Mouse (Mus musculus): ENCODE measurements around the gene Mblac2. TPM values are rescaled to one million over a fixed set of nuclear protein-coding genes. Genes with fewer than 3 reads are reported as not detected.
"Not testable (repeated sequence)": the region's sequence is repeated elsewhere in the genome, so short reads cannot be mapped to it uniquely, and the experiment has no call there.

Mblac2 gene
- polyA plus RNA-seq, 1 experiment from 2014 or later, result 11.5 TPM

DNA sequence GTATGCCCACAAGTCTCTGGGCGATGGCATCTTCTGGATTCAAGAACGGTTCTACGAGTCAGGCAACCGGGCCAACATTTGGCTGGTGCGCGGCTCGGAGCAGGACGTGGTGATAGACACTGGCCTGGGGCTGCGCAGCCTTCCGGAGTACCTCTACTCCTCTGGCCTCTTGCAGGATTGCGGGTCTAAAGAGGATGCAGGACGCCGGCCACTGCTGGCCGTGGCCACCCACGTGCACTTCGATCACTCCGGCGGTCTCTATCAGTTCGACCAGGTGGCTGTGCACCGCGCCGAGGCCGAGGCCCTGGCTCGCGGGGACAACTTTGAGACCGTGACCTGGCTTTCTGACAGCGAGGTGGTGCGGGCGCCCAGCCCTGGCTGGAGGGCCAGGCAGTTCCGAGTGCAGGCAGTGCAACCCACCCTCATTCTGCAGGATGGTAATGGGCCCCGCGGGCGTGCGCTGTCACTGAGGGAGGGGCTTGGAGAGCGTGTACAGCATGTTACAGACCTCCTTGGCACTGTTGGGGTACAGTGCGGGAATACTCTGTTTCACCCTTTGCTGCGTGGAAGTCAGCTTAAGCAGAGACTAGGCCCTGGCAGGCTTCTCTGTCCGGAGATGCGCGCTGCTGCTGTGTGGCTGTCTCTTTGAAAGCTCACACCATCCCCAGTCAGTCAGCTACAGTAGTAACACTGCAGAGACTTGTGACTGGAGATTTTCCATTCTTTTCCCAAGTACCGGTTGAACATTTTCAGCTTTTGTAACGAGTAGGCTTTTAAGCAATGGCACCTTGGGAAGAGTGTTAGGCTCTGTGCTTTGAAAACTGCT, 618 bp downstream of the Mblac2 start:
- peak overlapping the region; percentile 77; the same call in 1 of the 2 replicates for H3K27ac ChIP-seq (ENCODE audit: low read depth, low read length)
- peaks cover 3% of the 10 kb centered on the region; the same call in 1 of the 2 replicates for H3K4me1 ChIP-seq (ENCODE audit: control insufficient read depth, insufficient read depth, low read length)
- H3K4me3 ChIP-seq (ENCODE audit: low read depth, low read length), result peak overlapping the region; percentile 77
- peak; percentile 68 for ATAC-seq (ENCODE audit: insufficient read depth, low FRiP score, low TSS enrichment)
- peak overlapping the region; percentile 61 for H3K9ac ChIP-seq (ENCODE audit: low read length)
- H3K36me3 ChIP-seq (ENCODE audit: control insufficient read depth, insufficient read depth, low read length), result no peaks in the 10 kb centered on the region
- peak; percentile 36 for DNase-seq (ENCODE audit: low spot score)
- no peaks in the 10 kb centered on the region for H3K9me3 ChIP-seq (ENCODE audit: control insufficient read depth, low read length)
- H3K27me3 ChIP-seq (ENCODE audit: control insufficient read depth, insufficient read depth, low read length), result no peaks in the 10 kb centered on the region
- under 1% methylated on average over 42 of the region's 42 CpGs for WGBS
- H3K4me2 ChIP-seq (ENCODE audit: low read depth), result peak overlapping the region; percentile 94

DNA sequence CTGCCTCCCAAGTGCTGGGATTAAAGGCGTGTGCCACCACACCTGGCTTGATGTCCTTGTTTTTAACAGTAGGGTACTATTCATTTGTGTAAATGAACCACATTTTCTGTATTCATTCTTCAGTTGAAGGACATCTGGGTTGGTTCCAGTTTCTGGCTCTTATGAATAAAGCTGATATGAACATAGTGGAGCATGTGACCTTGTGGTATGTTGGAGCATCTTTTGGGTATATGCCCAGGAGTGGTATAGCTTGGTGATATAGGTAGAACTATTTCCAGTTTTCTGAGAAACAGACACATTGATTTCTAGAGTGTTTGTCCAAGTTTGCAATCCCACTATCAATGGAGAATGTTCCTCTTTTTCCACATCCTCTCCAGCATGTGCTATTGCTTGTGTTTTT, 2.8 kb downstream of the Mblac2 start:
- H3K9me3 ChIP-seq (ENCODE audit: control insufficient read depth, low read length), result no peaks in the 10 kb centered on the region
- H3K4me3 ChIP-seq (ENCODE audit: low read depth, low read length), result no peak overlapping the region
- ATAC-seq (ENCODE audit: insufficient read depth, low FRiP score, low TSS enrichment) (no peak), DNase-seq (ENCODE audit: low spot score) (no peak)
- no peak overlapping the region for H3K9ac ChIP-seq (ENCODE audit: low read length)
- peaks cover 3% of the 10 kb centered on the region; the same call in 1 of the 2 replicates for H3K4me1 ChIP-seq (ENCODE audit: control insufficient read depth, insufficient read depth, low read length)
- no peaks in the 10 kb centered on the region for H3K27me3 ChIP-seq (ENCODE audit: control insufficient read depth, insufficient read depth, low read length)
- H3K4me2 ChIP-seq (ENCODE audit: low read depth), result no peak overlapping the region
- H3K27ac ChIP-seq (ENCODE audit: low read depth, low read length), result no peak overlapping the region
- 95% methylated on average over 1 of the region's 1 CpGs for WGBS
- H3K36me3 ChIP-seq (ENCODE audit: control insufficient read depth, insufficient read depth, low read length), result no peaks in the 10 kb centered on the region

DNA sequence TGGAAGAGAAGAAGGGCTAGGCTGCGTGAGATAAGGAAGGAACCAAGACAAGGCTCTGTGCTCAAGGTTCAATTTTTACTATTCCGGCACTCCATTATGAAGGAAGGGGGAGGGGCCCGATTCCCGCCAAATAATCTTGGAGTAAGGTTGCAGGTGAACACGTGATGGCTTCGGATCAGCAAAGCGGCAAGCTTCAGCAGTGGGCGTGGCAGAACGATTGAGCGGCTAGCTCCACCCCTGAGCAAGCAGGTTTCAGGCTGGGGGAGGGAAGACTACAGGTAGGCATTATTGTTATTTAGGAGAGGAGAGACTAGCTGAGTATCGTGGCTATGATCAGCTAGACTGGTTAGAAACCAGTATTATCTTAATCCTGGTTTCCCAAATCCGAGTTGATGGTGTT, 17.0 kb downstream of the Mblac2 start:
- not testable (repeated sequence) for H3K36me3 ChIP-seq (ENCODE audit: control insufficient read depth, insufficient read depth, low read length); H3K9me3 ChIP-seq (ENCODE audit: control insufficient read depth, low read length); H3K27me3 ChIP-seq (ENCODE audit: control insufficient read depth, insufficient read depth, low read length); H3K27ac ChIP-seq (ENCODE audit: low read depth, low read length); ATAC-seq (ENCODE audit: insufficient read depth, low FRiP score, low TSS enrichment); DNase-seq (ENCODE audit: low spot score); H3K9ac ChIP-seq (ENCODE audit: low read length); H3K4me3 ChIP-seq (ENCODE audit: low read depth, low read length); H3K4me1 ChIP-seq (ENCODE audit: control insufficient read depth, insufficient read depth, low read length); H3K4me2 ChIP-seq (ENCODE audit: low read depth)
- WGBS, result 56% methylated on average over 12 of the region's 12 CpGs

- 83% methylated on average over 4 of the region's 4 CpGs for WGBS
- H3K4me2 ChIP-seq (ENCODE audit: low read depth), result no peak overlapping the region
- DNase-seq (ENCODE audit: low spot score) (no peak), ATAC-seq (ENCODE audit: insufficient read depth, low FRiP score, low TSS enrichment) (no peak)
- H3K4me1 ChIP-seq (ENCODE audit: control insufficient read depth, insufficient read depth, low read length), result no peaks in the 10 kb centered on the region
- H3K36me3 ChIP-seq (ENCODE audit: control insufficient read depth, insufficient read depth, low read length), result no peaks in the 10 kb centered on the region
- H3K27ac ChIP-seq (ENCODE audit: low read depth, low read length), result no peak overlapping the region
- no peak overlapping the region for H3K4me3 ChIP-seq (ENCODE audit: low read depth, low read length)
- no peaks in the 10 kb centered on the region for H3K9me3 ChIP-seq (ENCODE audit: control insufficient read depth, low read length)
- no peak overlapping the region for H3K9ac ChIP-seq (ENCODE audit: low read length)
- H3K27me3 ChIP-seq (ENCODE audit: control insufficient read depth, insufficient read depth, low read length), result no peaks in the 10 kb centered on the region
Measured at GRCm38 (mm10) chr13:81729102-81729501, 18.0 kb downstream of the Mblac2 start.

DNA sequence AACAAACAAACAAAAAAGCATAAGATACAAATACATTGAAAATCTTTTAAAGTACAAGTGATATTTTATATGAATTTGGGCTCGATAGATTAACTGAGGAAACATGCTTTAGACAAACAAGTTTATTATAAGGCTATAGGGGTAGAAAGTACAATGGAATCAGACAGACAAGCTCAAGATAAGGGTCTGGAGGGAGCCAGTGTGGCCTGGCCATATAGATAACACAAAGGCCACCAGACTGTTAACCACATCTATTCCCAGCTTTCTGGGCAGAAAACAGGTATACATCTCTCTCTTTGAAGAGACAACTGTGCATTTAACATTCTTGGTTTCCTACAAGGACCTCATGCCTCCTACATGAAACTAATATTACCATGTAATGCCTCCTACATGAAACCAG, 19.2 kb downstream of the Mblac2 start:
- Histone ChIP-seq H3K4me3 (ENCODE audit: low read depth, low read length) (no peak overlapping the region), H3K27me3 (ENCODE audit: control insufficient read depth, insufficient read depth, low read length) (no peaks in the 10 kb centered on the region), H3K9me3 (ENCODE audit: control insufficient read depth, low read length) (no peaks in the 10 kb centered on the region), H3K9ac (ENCODE audit: low read length) (no peak overlapping the region), H3K4me2 (ENCODE audit: low read depth) (no peak overlapping the region), H3K36me3 (ENCODE audit: control insufficient read depth, insufficient read depth, low read length) (no peaks in the 10 kb centered on the region), H3K27ac (ENCODE audit: low read depth, low read length) (no peak overlapping the region), H3K4me1 (ENCODE audit: control insufficient read depth, insufficient read depth, low read length) (no peaks in the 10 kb centered on the region)
- 98% methylated on average over 1 of the region's 1 CpGs for WGBS
- DNase-seq (ENCODE audit: low spot score) (no peak), ATAC-seq (ENCODE audit: insufficient read depth, low FRiP score, low TSS enrichment) (no peak)

DNA sequence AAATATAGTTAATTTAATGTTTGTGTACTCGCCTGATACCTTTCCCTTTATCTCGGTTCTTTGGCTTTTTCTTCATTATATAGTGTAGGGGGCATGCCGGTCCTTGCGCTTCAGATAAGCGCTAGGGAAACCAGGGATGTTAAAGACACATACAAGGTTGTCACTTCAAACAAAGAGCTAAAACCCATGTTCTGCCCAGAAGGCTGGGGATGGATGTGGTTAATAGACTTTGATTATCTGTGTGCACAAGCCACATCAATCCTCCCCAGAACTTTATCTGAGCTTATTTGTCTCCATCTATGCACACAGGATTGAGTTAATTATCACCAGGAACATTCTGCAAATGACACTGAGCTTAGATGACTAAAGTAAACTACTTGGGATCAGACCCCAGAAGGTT, 25.5 kb downstream of the Mblac2 start:
- WGBS, result 95% methylated on average over 5 of the region's 5 CpGs
- no peak for ATAC-seq (ENCODE audit: insufficient read depth, low FRiP score, low TSS enrichment)

GRCm38 (mm10) chr13:81740898-81741297, 29.8 kb downstream of the Mblac2 start:
- Histone ChIP-seq H3K4me1 (ENCODE audit: control insufficient read depth, insufficient read depth, low read length) (no peaks in the 10 kb centered on the region), H3K36me3 (ENCODE audit: control insufficient read depth, insufficient read depth, low read length) (no peaks in the 10 kb centered on the region), H3K9ac (ENCODE audit: low read length) (no peak overlapping the region), H3K4me2 (ENCODE audit: low read depth) (no peak overlapping the region), H3K4me3 (ENCODE audit: low read depth, low read length) (no peak overlapping the region), H3K27ac (ENCODE audit: low read depth, low read length) (no peak overlapping the region), H3K27me3 (ENCODE audit: control insufficient read depth, insufficient read depth, low read length) (no peaks in the 10 kb centered on the region), H3K9me3 (ENCODE audit: control insufficient read depth, low read length) (no peaks in the 10 kb centered on the region)
- no peak for DNase-seq (ENCODE audit: low spot score)
- ATAC-seq (ENCODE audit: insufficient read depth, low FRiP score, low TSS enrichment), result no peak
- WGBS, result 57% methylated on average over 3 of the region's 3 CpGs

More for the DNA sequence above, 25.5 kb downstream of the Mblac2 start:
- H3K27ac ChIP-seq (ENCODE audit: low read depth, low read length), result no peak overlapping the region
- no peak for DNase-seq (ENCODE audit: low spot score)
- H3K27me3 ChIP-seq (ENCODE audit: control insufficient read depth, insufficient read depth, low read length), result no peaks in the 10 kb centered on the region
- no peak overlapping the region for H3K9ac ChIP-seq (ENCODE audit: low read length)
- H3K4me2 ChIP-seq (ENCODE audit: low read depth), result no peak overlapping the region
- H3K4me3 ChIP-seq (ENCODE audit: low read depth, low read length), result no peak overlapping the region
- no peaks in the 10 kb centered on the region for H3K9me3 ChIP-seq (ENCODE audit: control insufficient read depth, low read length)
- H3K4me1 ChIP-seq (ENCODE audit: control insufficient read depth, insufficient read depth, low read length), result no peaks in the 10 kb centered on the region
- no peaks in the 10 kb centered on the region for H3K36me3 ChIP-seq (ENCODE audit: control insufficient read depth, insufficient read depth, low read length)

- ATAC-seq (ENCODE audit: insufficient read depth, low FRiP score, low TSS enrichment) (no peak), DNase-seq (ENCODE audit: low spot score) (no peak)
- no peaks in the 10 kb centered on the region for H3K4me1 ChIP-seq (ENCODE audit: control insufficient read depth, insufficient read depth, low read length)
- H3K9ac ChIP-seq (ENCODE audit: low read length), result no peak overlapping the region
- H3K36me3 ChIP-seq (ENCODE audit: control insufficient read depth, insufficient read depth, low read length), result no peaks in the 10 kb centered on the region
- H3K27ac ChIP-seq (ENCODE audit: low read depth, low read length), result no peak overlapping the region
- no peaks in the 10 kb centered on the region for H3K9me3 ChIP-seq (ENCODE audit: control insufficient read depth, low read length)
- H3K27me3 ChIP-seq (ENCODE audit: control insufficient read depth, insufficient read depth, low read length), result no peaks in the 10 kb centered on the region
- 48% methylated on average over 10 of the region's 10 CpGs for WGBS
- H3K4me2 ChIP-seq (ENCODE audit: low read depth), result no peak overlapping the region
- no peak overlapping the region for H3K4me3 ChIP-seq (ENCODE audit: low read depth, low read length)
Measured at GRCm38 (mm10) chr13:81743391-81744091, 32.4 kb downstream of the Mblac2 start.

GRCm38 (mm10) chr13:81744092-81744396, 32.9 kb downstream of the Mblac2 start:
- WGBS, result 42% methylated on average over 2 of the region's 2 CpGs
- ATAC-seq (ENCODE audit: insufficient read depth, low FRiP score, low TSS enrichment), result no peak
- Histone ChIP-seq H3K27ac (ENCODE audit: low read depth, low read length) (no peak overlapping the region), H3K27me3 (ENCODE audit: control insufficient read depth, insufficient read depth, low read length) (no peaks in the 10 kb centered on the region), H3K9me3 (ENCODE audit: control insufficient read depth, low read length) (no peaks in the 10 kb centered on the region), H3K4me2 (ENCODE audit: low read depth) (no peak overlapping the region), H3K9ac (ENCODE audit: low read length) (no peak overlapping the region), H3K4me3 (ENCODE audit: low read depth, low read length) (no peak overlapping the region), H3K4me1 (ENCODE audit: control insufficient read depth, insufficient read depth, low read length) (no peaks in the 10 kb centered on the region), H3K36me3 (ENCODE audit: control insufficient read depth, insufficient read depth, low read length) (no peaks in the 10 kb centered on the region)
- no peak for DNase-seq (ENCODE audit: low spot score)
